ENCODE assay signal across 8 mouse cellular contexts in the genomic region with DNA sequence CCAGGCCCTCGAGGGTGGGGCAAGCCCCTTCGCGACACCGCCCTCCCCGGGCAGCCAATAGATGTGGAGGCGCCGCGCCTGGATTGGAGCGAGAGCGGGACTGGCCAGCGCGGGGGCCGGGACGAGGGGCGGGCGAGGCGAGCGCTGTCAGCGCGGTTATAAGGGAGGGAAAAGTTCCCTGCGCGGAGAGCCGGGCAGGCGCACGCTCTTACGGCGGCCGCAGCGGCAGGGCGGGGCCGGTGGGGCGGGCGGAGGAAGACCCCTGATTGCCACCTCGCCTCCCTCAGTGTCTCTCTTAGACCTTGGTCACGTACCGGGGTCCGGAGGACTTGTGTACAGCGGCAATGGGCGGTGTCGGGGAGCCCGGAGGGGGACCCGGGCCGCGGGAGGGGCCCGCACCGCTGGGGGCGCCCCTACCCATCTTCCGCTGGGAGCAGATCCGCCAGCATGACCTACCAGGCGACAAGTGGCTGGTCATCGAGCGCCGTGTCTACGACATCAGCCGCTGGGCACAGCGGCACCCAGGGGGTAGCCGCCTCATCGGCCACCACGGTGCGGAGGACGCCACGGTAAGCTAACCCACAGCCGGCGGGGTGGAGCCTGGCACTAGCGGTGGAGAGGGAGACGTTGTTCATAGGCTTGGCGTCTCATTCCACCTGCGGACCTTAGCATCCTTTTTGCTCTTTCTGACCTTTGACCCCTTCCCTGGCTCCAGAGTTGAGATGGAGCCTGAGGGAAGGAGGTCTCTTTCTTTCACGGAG. TPM values are rescaled to one million over a fixed set of nuclear protein-coding genes. Genes with fewer than 3 reads are reported as not detected.
DNase-seq lines count a peak whose midpoint lies in the region; ATAC-seq and TF ChIP-seq lines count a peak whose summit lies in the region.

A gene (plus strand): TSS at position 182 of the 761 bp plus-strand sequence.

- peak within 1 kb of the TSS; percentile 97 for H3K4me2 ChIP-seq in embryonic facial prominence, embryonic 15.5 days (replicated peaks)
- peak within 1 kb of the TSS; percentile 94 for H3K4me2 ChIP-seq in limb, embryonic 15.5 days
- H3K4me2 ChIP-seq in midbrain, embryonic 15.5 days, result peak within 1 kb of the TSS; percentile 92

- WGBS in embryonic facial prominence, embryonic 15.5 days, result under 1% methylated on average over 66 of the region's 69 CpGs
- under 1% methylated on average over 68 of the region's 69 CpGs for WGBS in limb, embryonic 15.5 days
- WGBS in midbrain, embryonic 15.5 days, result under 1% methylated on average over 65 of the region's 69 CpGs
- WGBS in spleen, adult 2 months, result 1% methylated on average over 61 of the region's 69 CpGs

- TF ChIP-seq CTCF in spleen, adult 2 months (IDR thresholded peaks at IDR 0.05; ENCODE audit: extremely low read depth, insufficient read depth, insufficient read length, insufficient replicate concordance), result no peak

- peak within 1 kb of the TSS; percentile 68 for H3K9ac ChIP-seq in embryonic facial prominence, embryonic 15.5 days
- H3K9ac ChIP-seq in limb, embryonic 15.5 days, result peak within 1 kb of the TSS; percentile 71
- H3K9ac ChIP-seq in midbrain, embryonic 15.5 days, result peak within 1 kb of the TSS; percentile 76

- H3K4me3 ChIP-seq in embryonic facial prominence, embryonic 15.5 days (replicated peaks), result peak within 1 kb of the TSS; percentile 75
- H3K4me3 ChIP-seq in limb, embryonic 15.5 days, result peak within 1 kb of the TSS; percentile 62
- H3K4me3 ChIP-seq in midbrain, embryonic 15.5 days, result peak within 1 kb of the TSS; percentile 82
- peak within 1 kb of the TSS; percentile 60 for H3K4me3 ChIP-seq in spleen, adult 2 months (ENCODE audit: extremely low read depth, insufficient read depth, insufficient read length)

- peak within 1 kb of the TSS; percentile 69 for H3K27ac ChIP-seq in embryonic facial prominence, embryonic 15.5 days (replicated peaks)
- peak within 1 kb of the TSS; percentile 72 for H3K27ac ChIP-seq in limb, embryonic 15.5 days
- peak within 1 kb of the TSS; percentile 69 for H3K27ac ChIP-seq in midbrain, embryonic 15.5 days
- peak within 1 kb of the TSS; percentile 22; the same call in 1 of the 2 replicates for H3K27ac ChIP-seq in spleen, adult 2 months (ENCODE audit: insufficient read depth, low read length)

- peak; percentile 18; the same call in 1 of the 2 replicates for TF ChIP-seq POLR2A in spleen, adult 2 months (IDR thresholded peaks at IDR 0.05; ENCODE audit: low read depth, low read length)

- H3K4me1 ChIP-seq in embryonic facial prominence, embryonic 15.5 days, result peaks cover 38% of the 10 kb centered on the region
- peaks cover 44% of the 10 kb centered on the region for H3K4me1 ChIP-seq in limb, embryonic 15.5 days
- H3K4me1 ChIP-seq in midbrain, embryonic 15.5 days, result peaks cover 26% of the 10 kb centered on the region
- peaks cover 14% of the 10 kb centered on the region for H3K4me1 ChIP-seq in spleen, adult 2 months (ENCODE audit: control insufficient read depth, insufficient read depth, insufficient read length)

- H3K36me3 ChIP-seq in embryonic facial prominence, embryonic 15.5 days, result no peaks in the 10 kb centered on the region
- H3K36me3 ChIP-seq in limb, embryonic 15.5 days, result no peaks in the 10 kb centered on the region
- no peaks in the 10 kb centered on the region for H3K36me3 ChIP-seq in midbrain, embryonic 15.5 days (replicated peaks)
- no peaks in the 10 kb centered on the region for H3K36me3 ChIP-seq in spleen, adult 2 months (ENCODE audit: control insufficient read depth, insufficient read depth, low read length)

- ATAC-seq in embryonic facial prominence, embryonic 15.5 days (ENCODE audit: insufficient number of reproducible peaks, low FRiP score, low TSS enrichment, low read depth), result peak; percentile 88
- ATAC-seq in limb, embryonic 15.5 days (ENCODE audit: insufficient number of reproducible peaks, low FRiP score, low TSS enrichment, low read depth), result peak; percentile 88
- ATAC-seq in midbrain, embryonic 15.5 days (replicated peaks), result peak; percentile 89

- DNase-seq in layer of hippocampus, adult 11-12 months (ENCODE audit: low spot score), result peak; percentile 64
- no peak for DNase-seq in layer of hippocampus, adult 9-10 months (ENCODE audit: low spot score)
- peak; percentile 77 for DNase-seq in heart, adult 8-10 months (ENCODE audit: low spot score)
- peak; percentile 82 to 84 for DNase-seq in kidney, adult 8-10 months
- peak in 1 of 2 experiments; percentile 40 for DNase-seq in spleen, adult 2 months (ENCODE audit: low read depth in 1 of 2, low spot score in 2 of 2)

- H3K9me3 ChIP-seq in embryonic facial prominence, embryonic 15.5 days (replicated peaks), result no peaks in the 10 kb centered on the region
- no peaks in the 10 kb centered on the region for H3K9me3 ChIP-seq in limb, embryonic 15.5 days
- no peaks in the 10 kb centered on the region for H3K9me3 ChIP-seq in midbrain, embryonic 15.5 days

- H3K27me3 ChIP-seq in embryonic facial prominence, embryonic 15.5 days, result no peaks in the 10 kb centered on the region
- H3K27me3 ChIP-seq in limb, embryonic 15.5 days, result no peaks in the 10 kb centered on the region; the same call in 1 of the 2 replicates
- no peaks in the 10 kb centered on the region for H3K27me3 ChIP-seq in midbrain, embryonic 15.5 days (replicated peaks)
- H3K27me3 ChIP-seq in spleen, adult 2 months (ENCODE audit: control insufficient read depth, insufficient read depth, low read length), result peaks cover 9% of the 10 kb centered on the region; the same call in 1 of the 2 replicates

RNA-seq across cellular contexts. Expression of the gene that starts here (rescaled TPM):
- 16.4 and 17.3 TPM in 2 replicates for polyA plus RNA-seq in embryonic facial prominence, embryonic 15.5 days (2015; fragmentation: Nextera tagmentation; extraction: Ambion mirVana)
- 10 to 100 TPM; 34.9 to 43.8 (median 37.4) TPM for total RNA-seq in heart, adult 8-10 months (2022)
- 12.7 and 17.1 TPM in 2 replicates for polyA plus RNA-seq in limb, embryonic 15.5 days (2015; fragmentation: Nextera tagmentation; extraction: Ambion mirVana)
- 25.8 and 27.1 TPM in 2 replicates for polyA plus RNA-seq in midbrain, embryonic 15.5 days (2015; fragmentation: Nextera tagmentation; extraction: Ambion mirVana)
- polyA plus RNA-seq in spleen, adult 2 months (2012; rRNA removed), result 22.0 and 24.3 TPM in 2 replicates

Comparison
In these comparisons a context has a peak if more than half of its experiments do, and no peak if none do; other contexts are left out.
1. H3K27ac ChIP-seq: peak in every context shown above with its lines; median percentile 72 in limb, embryonic 15.5 days; 69 in embryonic facial prominence, embryonic 15.5 days; 69 in midbrain, embryonic 15.5 days; 22 in spleen, adult 2 months.